Mouse (Mus musculus): ENCODE measurements at regions not wholly inside any gene's neighbourhood (a gene's known extent, or its start where the extent isn't known, plus 50 kb on each side); places are given as distances from the start of the nearest gene placed in this dataset.

DNA sequence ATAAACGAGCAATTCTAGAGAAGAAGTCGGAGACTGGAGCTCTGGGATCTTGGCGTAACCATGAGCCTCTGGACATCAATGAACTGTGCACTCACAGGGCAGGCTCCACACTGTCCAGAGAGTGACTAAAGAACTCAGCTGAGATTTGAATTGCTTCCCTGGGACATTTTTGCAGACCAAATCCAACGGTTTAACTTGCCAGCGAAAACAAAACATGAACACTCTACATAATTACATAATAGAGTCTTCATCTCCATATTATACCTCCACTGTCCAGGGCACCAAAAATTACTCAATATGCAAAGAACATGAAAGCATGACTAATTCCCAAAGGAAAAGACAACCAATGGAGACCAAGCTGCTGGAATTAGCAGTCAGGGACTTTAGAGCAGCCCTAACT, 119.9 kb upstream of the Mrps22 start:
- Histone ChIP-seq H3K4me2 (replicated peaks; ENCODE audit: low read depth, low read length) (no peak overlapping the region), H3K4me1 (ENCODE audit: control insufficient read depth, insufficient read depth, low read length) (no peaks in the 10 kb centered on the region), H3K9ac (replicated peaks; ENCODE audit: low read depth, low read length) (no peak overlapping the region), H3K4me3 (ENCODE audit: low read depth, low read length) (no peak overlapping the region), H3K36me3 (ENCODE audit: control insufficient read depth, insufficient read depth, low read length) (no peaks in the 10 kb centered on the region), H3K9me3 (ENCODE audit: control insufficient read depth, low read depth, low read length) (no peaks in the 10 kb centered on the region), H3K27me3 (ENCODE audit: control insufficient read depth, insufficient read depth, low read length) (no peaks in the 10 kb centered on the region), H3K27ac (ENCODE audit: low read length) (no peak overlapping the region)
- WGBS: 88% methylated on average over 5 of the region's 5 CpGs
- no peak for ATAC-seq (ENCODE audit: insufficient number of reproducible peaks, insufficient read depth, low FRiP score, low read depth)

DNA sequence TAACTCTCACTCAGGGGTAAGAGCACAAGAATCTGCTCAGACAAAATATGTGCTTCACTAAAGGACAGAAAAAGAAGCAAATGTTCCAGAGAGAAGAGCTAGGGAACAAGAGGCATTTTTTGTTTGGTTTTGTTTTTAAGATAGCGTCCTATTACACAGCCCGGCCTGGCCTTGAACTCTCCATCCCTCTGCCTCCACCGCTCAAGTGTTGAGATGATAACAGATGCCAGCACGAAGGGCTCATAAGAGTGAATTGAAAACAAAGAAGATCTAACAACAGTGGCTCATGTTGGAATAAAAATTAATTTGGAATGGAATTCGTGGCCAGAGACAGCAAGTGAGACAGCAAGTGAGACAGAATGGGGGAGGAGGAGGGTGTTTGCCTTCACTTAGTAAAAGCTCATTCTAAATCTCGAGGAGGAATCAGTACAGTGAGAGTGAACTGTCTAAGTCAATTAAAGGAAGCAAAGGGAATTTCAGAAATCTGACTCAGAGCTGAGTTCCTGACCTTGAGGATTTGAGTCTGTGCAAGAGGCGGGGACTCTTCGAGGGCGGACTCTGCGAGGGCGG, 116.3 kb upstream of the Mrps22 start:
- WGBS: 59% methylated on average over 11 of the region's 11 CpGs
- H3K4me1 ChIP-seq (ENCODE audit: control insufficient read depth, insufficient read depth, low read length): no peaks in the 10 kb centered on the region
- ATAC-seq (ENCODE audit: insufficient number of reproducible peaks, insufficient read depth, low FRiP score, low read depth): no peak
- H3K36me3 ChIP-seq (ENCODE audit: control insufficient read depth, insufficient read depth, low read length): no peaks in the 10 kb centered on the region
- no peak overlapping the region for H3K4me3 ChIP-seq (ENCODE audit: low read depth, low read length)
- no peaks in the 10 kb centered on the region for H3K9me3 ChIP-seq (ENCODE audit: control insufficient read depth, low read depth, low read length)
- H3K27me3 ChIP-seq (ENCODE audit: control insufficient read depth, insufficient read depth, low read length): no peaks in the 10 kb centered on the region
- no peak overlapping the region for H3K4me2 ChIP-seq (replicated peaks; ENCODE audit: low read depth, low read length)
- H3K9ac ChIP-seq (replicated peaks; ENCODE audit: low read depth, low read length): no peak overlapping the region
- no peak overlapping the region for H3K27ac ChIP-seq (ENCODE audit: low read length)

DNA sequence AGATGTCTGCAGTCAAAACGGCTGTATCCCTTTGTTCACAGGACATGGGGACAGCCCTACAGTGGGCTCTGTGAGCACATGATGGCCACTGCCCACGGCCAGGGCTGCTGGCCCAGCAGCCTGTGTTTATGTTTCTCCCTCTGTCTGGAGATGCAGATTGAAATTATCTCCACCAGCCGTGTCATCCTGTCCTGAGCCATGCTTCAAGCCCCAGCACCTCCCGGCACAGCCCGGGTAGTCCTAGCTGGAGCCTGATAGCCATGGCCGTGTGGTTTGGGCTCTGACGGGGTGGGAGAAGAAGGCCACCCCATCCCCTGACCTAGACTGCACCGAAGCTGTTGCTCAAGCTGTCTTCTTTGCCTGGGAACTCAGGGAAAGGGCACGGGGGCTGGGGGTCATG, 113.2 kb upstream of the Mrps22 start:
- H3K9ac ChIP-seq (replicated peaks; ENCODE audit: low read depth, low read length): no peak overlapping the region
- WGBS: 74% methylated on average over 9 of the region's 9 CpGs
- 0 out of 2 replicates have a peak, but pooled peaks cover 3% of the 10 kb centered on the region for H3K4me1 ChIP-seq (ENCODE audit: control insufficient read depth, insufficient read depth, low read length)
- H3K4me3 ChIP-seq (ENCODE audit: low read depth, low read length): no peak overlapping the region
- H3K36me3 ChIP-seq (ENCODE audit: control insufficient read depth, insufficient read depth, low read length): no peaks in the 10 kb centered on the region
- ATAC-seq (ENCODE audit: insufficient number of reproducible peaks, insufficient read depth, low FRiP score, low read depth): no peak
- H3K27me3 ChIP-seq (ENCODE audit: control insufficient read depth, insufficient read depth, low read length): no peaks in the 10 kb centered on the region
- H3K27ac ChIP-seq (ENCODE audit: low read length): no peak overlapping the region
- H3K4me2 ChIP-seq (replicated peaks; ENCODE audit: low read depth, low read length): no peak overlapping the region
- no peaks in the 10 kb centered on the region for H3K9me3 ChIP-seq (ENCODE audit: control insufficient read depth, low read depth, low read length)

DNA sequence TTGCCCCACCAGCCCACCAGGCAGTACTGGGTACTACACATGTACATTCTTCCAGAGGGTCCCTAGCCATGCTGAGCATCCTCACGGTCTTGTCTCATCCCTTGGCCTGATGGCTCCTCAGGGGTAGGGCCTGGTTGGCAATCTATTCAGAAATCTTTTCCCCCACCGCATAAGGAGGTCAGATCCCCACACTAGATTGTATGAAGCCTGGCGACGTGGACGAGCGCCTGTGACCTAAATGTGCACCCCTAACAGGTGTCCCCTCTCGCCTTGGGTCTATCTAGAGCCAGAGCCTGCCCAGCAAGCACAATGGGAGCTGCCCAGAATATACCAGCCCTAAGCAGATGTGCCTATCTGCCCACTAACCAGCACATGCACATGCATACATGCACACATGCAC, 111.4 kb upstream of the Mrps22 start:
- Histone ChIP-seq H3K4me2 (replicated peaks; ENCODE audit: low read depth, low read length) (no peak overlapping the region), H3K27ac (ENCODE audit: low read length) (no peak overlapping the region), H3K27me3 (ENCODE audit: control insufficient read depth, insufficient read depth, low read length) (no peaks in the 10 kb centered on the region), H3K4me1 (ENCODE audit: control insufficient read depth, insufficient read depth, low read length) (0 out of 2 replicates have a peak, but pooled peaks cover 6% of the 10 kb centered on the region), H3K36me3 (ENCODE audit: control insufficient read depth, insufficient read depth, low read length) (no peaks in the 10 kb centered on the region), H3K4me3 (ENCODE audit: low read depth, low read length) (no peak overlapping the region), H3K9ac (replicated peaks; ENCODE audit: low read depth, low read length) (no peak overlapping the region), H3K9me3 (ENCODE audit: control insufficient read depth, low read depth, low read length) (no peaks in the 10 kb centered on the region)
- no peak for ATAC-seq (ENCODE audit: insufficient number of reproducible peaks, insufficient read depth, low FRiP score, low read depth)
- 87% methylated on average over 7 of the region's 7 CpGs for WGBS

GRCm38 (mm10) chr9:98712023-98712563, 110.6 kb upstream of the Mrps22 start:
- no peaks in the 10 kb centered on the region for H3K27me3 ChIP-seq (ENCODE audit: control insufficient read depth, insufficient read depth, low read length)

GRCm38 (mm10) chr9:98710155-98710710, 108.8 kb upstream of the Mrps22 start:
- no peak overlapping the region for H3K4me2 ChIP-seq (replicated peaks; ENCODE audit: low read depth, low read length)
- H3K27me3 ChIP-seq (ENCODE audit: control insufficient read depth, insufficient read depth, low read length): no peaks in the 10 kb centered on the region
- no peaks in the 10 kb centered on the region for H3K9me3 ChIP-seq (ENCODE audit: control insufficient read depth, low read depth, low read length)
- H3K4me1 ChIP-seq (ENCODE audit: control insufficient read depth, insufficient read depth, low read length): 0 out of 2 replicates have a peak, but pooled peaks cover 6% of the 10 kb centered on the region
- H3K4me3 ChIP-seq (ENCODE audit: low read depth, low read length): no peak overlapping the region
- no peak overlapping the region for H3K9ac ChIP-seq (replicated peaks; ENCODE audit: low read depth, low read length)
- 64% methylated on average over 9 of the region's 9 CpGs for WGBS
- no peaks in the 10 kb centered on the region for H3K36me3 ChIP-seq (ENCODE audit: control insufficient read depth, insufficient read depth, low read length)
- no peak for ATAC-seq (ENCODE audit: insufficient number of reproducible peaks, insufficient read depth, low FRiP score, low read depth)
- H3K27ac ChIP-seq (ENCODE audit: low read length): no peak overlapping the region

More at GRCm38 (mm10) chr9:98712023-98712563, 110.6 kb upstream of the Mrps22 start:
- 68% methylated on average over 8 of the region's 8 CpGs for WGBS
- H3K9me3 ChIP-seq (ENCODE audit: control insufficient read depth, low read depth, low read length): no peaks in the 10 kb centered on the region
- no peaks in the 10 kb centered on the region for H3K36me3 ChIP-seq (ENCODE audit: control insufficient read depth, insufficient read depth, low read length)
- ATAC-seq (ENCODE audit: insufficient number of reproducible peaks, insufficient read depth, low FRiP score, low read depth): no peak
- H3K27ac ChIP-seq (ENCODE audit: low read length): no peak overlapping the region; the same call in 1 of the 2 replicates
- H3K4me2 ChIP-seq (replicated peaks; ENCODE audit: low read depth, low read length): no peak overlapping the region
- H3K4me3 ChIP-seq (ENCODE audit: low read depth, low read length): no peak overlapping the region
- 0 out of 2 replicates have a peak, but pooled peaks cover 6% of the 10 kb centered on the region for H3K4me1 ChIP-seq (ENCODE audit: control insufficient read depth, insufficient read depth, low read length)
- no peak overlapping the region for H3K9ac ChIP-seq (replicated peaks; ENCODE audit: low read depth, low read length)

GRCm38 (mm10) chr9:98708001-98708680, 106.7 kb upstream of the Mrps22 start:
- H3K27me3 ChIP-seq (ENCODE audit: control insufficient read depth, insufficient read depth, low read length): no peaks in the 10 kb centered on the region
- ATAC-seq (ENCODE audit: insufficient number of reproducible peaks, insufficient read depth, low FRiP score, low read depth): no peak
- 0 out of 2 replicates have a peak, but pooled peaks cover 6% of the 10 kb centered on the region for H3K4me1 ChIP-seq (ENCODE audit: control insufficient read depth, insufficient read depth, low read length)
- no peak overlapping the region for H3K4me3 ChIP-seq (ENCODE audit: low read depth, low read length)
- 75% methylated on average over 18 of the region's 18 CpGs for WGBS
- H3K9ac ChIP-seq (replicated peaks; ENCODE audit: low read depth, low read length): no peak overlapping the region
- H3K27ac ChIP-seq (ENCODE audit: low read length): no peak overlapping the region
- H3K9me3 ChIP-seq (ENCODE audit: control insufficient read depth, low read depth, low read length): no peaks in the 10 kb centered on the region
- H3K4me2 ChIP-seq (replicated peaks; ENCODE audit: low read depth, low read length): no peak overlapping the region
- H3K36me3 ChIP-seq (ENCODE audit: control insufficient read depth, insufficient read depth, low read length): no peaks in the 10 kb centered on the region

- H3K9ac ChIP-seq (replicated peaks; ENCODE audit: low read depth, low read length): no peak overlapping the region
- no peak overlapping the region for H3K4me3 ChIP-seq (ENCODE audit: low read depth, low read length)
- no peak overlapping the region for H3K4me2 ChIP-seq (replicated peaks; ENCODE audit: low read depth, low read length)
- H3K27me3 ChIP-seq (ENCODE audit: control insufficient read depth, insufficient read depth, low read length): no peaks in the 10 kb centered on the region
- no peaks in the 10 kb centered on the region for H3K36me3 ChIP-seq (ENCODE audit: control insufficient read depth, insufficient read depth, low read length)
- no peak for ATAC-seq (ENCODE audit: insufficient number of reproducible peaks, insufficient read depth, low FRiP score, low read depth)
- H3K4me1 ChIP-seq (ENCODE audit: control insufficient read depth, insufficient read depth, low read length): 0 out of 2 replicates have a peak, but pooled peaks cover 6% of the 10 kb centered on the region
- no peak overlapping the region for H3K27ac ChIP-seq (ENCODE audit: low read length)
- 88% methylated on average over 6 of the region's 6 CpGs for WGBS
- no peaks in the 10 kb centered on the region for H3K9me3 ChIP-seq (ENCODE audit: control insufficient read depth, low read depth, low read length)
Measured at GRCm38 (mm10) chr9:98707491-98707890, 106.0 kb upstream of the Mrps22 start.
